Mouse (Mus musculus) cerebellum, postnatal 10 days (tissue): ENCODE results near the gene Lipc.

ENCODE experiments used
- DNase-seq, 2 experiments: peaks; one replicate each; pipeline ENCODE4 v3.0.0; 2021; ENCODE audit warnings: mixed read lengths in 2 of 2

Lipc gene

DNA sequence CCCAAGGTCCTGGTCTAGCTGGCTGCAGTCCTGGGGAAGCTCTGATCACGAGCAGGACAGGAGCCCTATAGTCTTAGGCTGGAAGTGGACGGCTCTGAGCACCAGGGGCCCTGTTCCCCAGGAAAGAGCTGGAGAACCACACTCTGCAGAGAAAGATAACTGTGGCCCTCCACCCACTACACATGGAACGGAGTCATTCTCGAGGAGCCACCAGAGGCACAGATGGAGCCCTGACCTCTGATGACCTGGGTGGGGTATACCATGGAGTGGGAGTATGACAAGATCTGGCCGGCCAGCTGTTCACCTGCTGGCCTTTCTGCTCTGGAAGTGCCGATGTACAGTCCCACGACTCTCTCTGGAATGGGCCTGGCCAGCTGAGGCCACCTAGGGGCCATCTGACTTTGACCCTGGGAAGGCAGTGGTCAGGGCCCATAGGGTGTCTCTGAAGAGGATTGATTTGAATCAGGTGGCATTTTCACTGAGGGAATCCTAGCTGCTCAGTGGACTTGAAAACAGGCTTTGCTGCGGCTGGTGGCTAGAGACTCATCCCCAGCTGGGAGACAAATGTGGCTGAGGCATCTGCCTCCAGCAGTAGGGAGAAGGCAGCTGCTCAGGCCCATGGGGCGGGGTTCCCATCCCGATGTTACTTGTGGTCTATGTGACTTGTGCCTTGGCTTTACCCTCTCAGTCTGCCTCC, 37.2 kb downstream of the Lipc start:
- DNase-seq: no peak

GRCm38 (mm10) chr9:70911163-70911562, 40.9 kb downstream of the Lipc start:
- DNase-seq: peak; percentile 51

DNA sequence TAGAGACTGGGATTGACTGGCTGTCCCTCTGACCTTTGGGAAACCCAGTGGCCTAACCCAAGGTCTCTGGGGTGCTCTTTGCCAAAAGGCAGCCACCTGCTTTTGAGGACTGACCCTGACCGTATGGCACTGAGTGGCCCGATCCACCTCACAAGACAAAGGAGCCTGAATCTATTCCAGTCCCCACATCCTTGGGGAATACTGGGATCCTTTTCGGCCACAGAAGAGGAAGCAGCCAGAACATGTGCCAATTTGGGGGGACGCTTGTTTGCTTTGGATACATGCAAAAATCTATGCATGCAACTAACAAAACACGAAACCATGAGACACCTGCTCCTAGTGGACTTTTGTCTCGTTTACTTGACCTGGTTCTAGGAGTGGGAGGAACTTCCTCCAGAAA, 41.7 kb downstream of the Lipc start:
- DNase-seq: no peak

DNA sequence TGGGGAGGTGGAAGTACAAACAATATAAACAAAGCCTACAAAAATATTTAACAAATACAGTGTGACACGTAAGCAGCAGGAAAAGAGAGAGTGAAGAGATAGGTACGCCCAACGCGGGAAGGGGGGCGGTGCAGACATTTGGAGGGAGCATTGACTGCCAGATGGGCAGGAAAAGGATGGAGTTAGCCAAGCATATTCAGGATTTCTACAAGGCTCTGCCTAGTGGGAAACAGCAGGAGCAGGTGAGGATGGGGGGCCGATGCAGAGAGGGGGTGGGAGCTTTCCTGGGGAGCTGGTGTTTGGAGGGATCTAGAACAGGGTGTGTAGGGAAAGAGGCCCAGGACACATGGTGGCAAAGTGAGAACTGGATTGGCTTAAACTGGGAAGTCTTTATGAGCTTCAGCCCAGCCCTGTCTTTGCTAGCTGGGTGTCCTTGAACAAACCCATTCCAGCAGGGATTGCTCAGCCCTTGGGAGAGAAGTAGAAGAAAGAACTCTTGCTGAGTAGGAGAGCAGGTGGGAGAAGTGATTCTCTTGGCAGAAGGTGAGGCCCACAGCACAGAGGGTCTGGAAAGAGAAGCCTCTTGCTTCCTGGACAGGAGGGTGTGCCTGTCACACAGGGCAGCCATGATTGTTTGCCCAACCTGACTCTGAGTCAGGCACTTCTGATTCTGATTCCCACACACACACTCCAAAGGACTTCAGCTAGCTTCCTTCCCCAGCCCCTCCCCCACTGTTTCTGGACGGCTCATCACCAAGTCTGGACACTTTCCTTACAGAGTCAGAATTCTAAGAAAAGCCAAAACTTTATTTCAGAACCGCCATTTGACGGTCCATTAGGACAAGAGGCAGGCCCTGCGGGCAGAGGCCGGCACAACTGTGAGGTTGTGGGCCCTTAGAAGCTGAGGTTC, 49.0 kb downstream of the Lipc start:
- peak; percentile 58 to 64 for DNase-seq

GRCm38 (mm10) chr9:70894201-70894600, 57.8 kb downstream of the Lipc start:
- no peak for DNase-seq

DNA sequence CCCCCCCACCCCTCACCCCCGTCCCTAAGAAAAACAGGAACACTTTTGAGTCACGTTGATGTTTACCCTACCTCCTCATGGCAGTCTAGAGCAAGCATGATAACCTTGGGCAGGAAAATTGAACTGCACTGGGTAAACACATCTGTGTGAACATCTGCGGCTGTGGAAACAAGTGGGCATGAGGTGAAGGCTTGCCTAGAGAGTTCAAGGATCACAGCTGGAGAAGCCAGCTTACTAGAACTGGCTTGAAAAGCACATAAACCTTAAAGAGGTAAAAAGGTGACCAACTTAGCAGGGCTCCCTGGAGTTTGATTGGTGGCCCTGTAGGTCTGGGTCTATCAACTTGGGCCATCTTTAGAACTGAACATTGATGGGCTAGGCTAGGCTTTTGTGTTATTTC, 58.5 kb downstream of the Lipc start:
- DNase-seq: no peak

DNA sequence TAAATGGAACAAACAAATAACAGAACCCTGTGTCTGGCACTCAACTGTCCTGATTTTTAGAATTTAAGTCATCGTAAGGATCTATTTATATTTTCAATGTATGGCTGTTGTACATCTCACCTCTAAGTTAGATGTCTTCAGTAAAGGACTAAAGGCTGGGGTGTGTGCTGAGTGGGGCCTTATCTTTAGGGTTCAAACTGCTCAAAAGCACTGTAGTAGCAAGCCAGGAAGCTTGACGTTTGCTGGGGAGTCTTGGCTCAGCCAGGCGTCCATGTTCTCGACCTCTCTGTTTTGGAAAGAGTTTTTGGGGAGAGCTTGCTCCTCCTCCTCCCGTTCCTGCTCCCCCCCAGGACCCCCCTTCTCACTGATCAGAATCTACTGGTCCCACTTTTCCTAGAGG, 59.4 kb downstream of the Lipc start:
- no peak for DNase-seq

DNA sequence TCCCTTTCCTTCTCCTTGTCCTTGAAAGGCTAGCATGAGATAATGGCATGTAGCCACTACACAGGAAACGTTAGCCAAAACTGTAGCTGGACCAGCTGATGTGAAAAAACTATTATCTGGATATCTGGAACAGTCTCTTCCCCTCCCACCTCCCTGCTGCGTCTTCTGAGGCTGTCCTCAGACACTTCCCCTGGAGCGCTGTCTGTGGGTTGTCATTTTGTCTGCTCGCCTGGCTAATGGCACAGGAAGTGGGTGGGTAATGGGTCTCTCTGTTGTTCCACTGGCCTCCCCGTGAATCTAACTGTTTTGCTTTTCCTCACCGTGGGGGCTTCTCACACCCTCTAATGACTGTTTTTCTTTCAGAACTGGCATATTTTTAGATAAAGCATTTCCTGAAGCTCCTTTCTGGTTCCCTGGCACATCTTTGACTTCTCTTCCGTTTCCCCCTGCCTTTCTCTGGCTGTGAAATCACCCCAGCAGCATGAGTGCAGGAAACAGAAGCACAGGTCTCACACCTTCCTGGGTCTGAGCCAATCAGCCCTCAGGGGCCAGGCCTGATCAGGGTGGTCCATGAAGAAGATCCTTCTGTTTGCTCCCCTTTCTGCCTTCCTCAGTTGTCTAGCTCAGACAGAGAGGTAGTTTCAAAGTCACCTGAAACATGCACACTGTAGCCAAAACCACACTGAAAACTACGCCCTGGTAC, 60.4 kb downstream of the Lipc start:
- no peak for DNase-seq

GRCm38 (mm10) chr9:70890736-70891135, 61.3 kb downstream of the Lipc start:
- DNase-seq: peak; percentile 40 to 44

GRCm38 (mm10) chr9:70888969-70889368, 63.1 kb downstream of the Lipc start:
- DNase-seq: no peak

DNA sequence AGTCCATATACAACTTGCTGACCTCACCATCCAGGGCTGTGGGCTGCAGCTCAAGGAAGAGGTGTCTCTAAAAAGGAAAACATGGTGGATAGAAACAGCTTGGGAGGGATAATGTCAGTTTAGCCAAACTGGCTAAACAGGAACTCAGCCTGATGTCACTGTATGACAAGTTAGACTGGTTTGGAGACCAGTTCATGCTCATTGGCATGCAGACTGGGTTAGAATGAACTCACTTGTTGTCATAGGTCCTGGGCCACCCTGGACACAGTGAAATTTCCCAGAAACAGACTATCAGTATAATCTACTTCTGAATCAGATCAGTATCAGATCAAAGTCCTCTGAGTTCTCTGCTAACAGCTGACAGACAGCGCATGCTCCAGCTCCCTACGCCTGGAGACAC, 63.5 kb downstream of the Lipc start:
- no peak for DNase-seq

GRCm38 (mm10) chr9:70881982-70882381, 70.0 kb downstream of the Lipc start:
- DNase-seq: no peak

DNA sequence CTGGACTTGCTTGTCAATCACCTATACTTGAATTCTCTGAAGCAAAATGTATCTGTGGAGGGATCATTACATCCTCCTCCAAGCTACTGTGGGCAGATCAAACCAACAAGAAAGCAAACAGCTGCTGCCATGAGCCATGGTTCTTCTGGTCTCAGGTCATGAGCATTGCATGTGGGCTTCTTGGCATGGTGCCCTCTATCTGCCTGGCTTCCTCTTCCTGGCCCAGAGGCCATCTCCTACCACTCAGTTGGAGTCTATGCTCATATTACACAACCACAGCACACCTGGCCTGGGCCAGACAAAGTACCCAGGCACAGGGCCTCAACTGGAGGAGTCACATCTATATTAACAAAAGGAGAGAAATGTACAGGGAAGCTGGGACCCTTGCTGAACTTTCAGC, 73.2 kb downstream of the Lipc start:
- DNase-seq: peak; percentile 57 to 60

GRCm38 (mm10) chr9:70878157-70878556, 73.9 kb downstream of the Lipc start:
- DNase-seq: peak; percentile 77 to 79

GRCm38 (mm10) chr9:70875490-70875889, 76.5 kb downstream of the Lipc start:
- peak; percentile 53 to 65 for DNase-seq

- DNase-seq: no peak
Observed at GRCm38 (mm10) chr9:70875059-70875458, 77.0 kb downstream of the Lipc start.

- DNase-seq: no peak
Observed at GRCm38 (mm10) chr9:70872675-70873074, 79.4 kb downstream of the Lipc start.

DNA sequence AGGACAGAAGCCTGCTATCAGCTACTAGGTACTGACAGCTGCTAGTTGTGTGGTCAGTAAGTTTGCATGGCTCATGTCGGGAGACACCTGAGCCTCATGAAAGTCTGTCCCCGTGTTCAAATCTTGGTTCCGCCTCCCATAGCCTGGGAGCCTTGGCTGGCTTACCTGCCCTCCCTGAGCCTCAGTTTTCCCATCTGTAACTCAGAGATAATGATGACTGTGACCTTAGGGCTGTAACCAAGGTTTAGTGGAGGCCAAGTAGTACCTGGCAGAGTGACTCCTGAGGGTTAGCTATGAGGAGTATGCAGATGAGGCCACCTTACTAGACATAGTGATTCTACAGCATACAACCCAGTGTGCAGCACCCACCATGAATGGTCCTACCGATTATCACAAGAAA, 81.7 kb downstream of the Lipc start:
- no peak for DNase-seq

- DNase-seq: peak; percentile 35 to 47
Observed at GRCm38 (mm10) chr9:70869169-70869873, 82.7 kb downstream of the Lipc start.

- DNase-seq: no peak
Observed at GRCm38 (mm10) chr9:70867381-70867780, 84.6 kb downstream of the Lipc start.

GRCm38 (mm10) chr9:70864039-70864438, 88.0 kb downstream of the Lipc start:
- DNase-seq: no peak

- no peak for DNase-seq
Observed at GRCm38 (mm10) chr9:70863299-70863698, 88.7 kb downstream of the Lipc start.

DNA sequence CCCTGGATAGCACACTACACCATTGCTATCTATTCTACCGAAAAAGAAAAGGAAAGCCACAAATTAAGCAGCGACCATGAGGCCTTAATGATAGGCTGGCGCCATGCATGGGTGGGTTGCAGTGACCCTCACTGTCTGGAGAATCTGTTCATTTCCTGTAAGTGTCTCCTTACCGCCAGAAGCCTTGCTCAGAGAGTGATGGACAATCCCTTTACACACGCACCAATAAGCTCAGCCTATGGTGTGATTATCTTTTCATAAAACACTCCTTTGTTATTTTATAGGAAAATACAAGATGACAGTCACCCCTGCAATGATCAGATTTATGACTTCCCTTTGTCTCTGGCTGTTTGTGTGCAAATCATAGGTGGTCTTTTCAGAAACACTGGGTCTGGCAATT, 92.8 kb downstream of the Lipc start:
- no peak for DNase-seq
